Mouse (Mus musculus): ENCODE data around the gene Ssh3.
"Not testable (repeated sequence)": the region's sequence is repeated elsewhere in the genome, so short reads cannot be mapped to it uniquely, and the experiment has no call there.

Gene Ssh3

GRCm38 (mm10) chr19:4296611-4297010, 27.6 kb upstream of the Ssh3 start:
- peak in 1 of 2 experiments; percentile 23 for DNase-seq

- DNase-seq = no peak
Observed at GRCm38 (mm10) chr19:4295391-4295790, 26.4 kb upstream of the Ssh3 start.

- peak; percentile 87 to 92 for DNase-seq
Observed at GRCm38 (mm10) chr19:4294381-4295097, 25.6 kb upstream of the Ssh3 start.

- peak in 1 of 2 experiments; percentile 15 for DNase-seq
Observed at GRCm38 (mm10) chr19:4291161-4291560, 22.2 kb upstream of the Ssh3 start.

- DNase-seq = peak in 1 of 2 experiments; percentile 14
Observed at GRCm38 (mm10) chr19:4290749-4291148, 21.8 kb upstream of the Ssh3 start.

GRCm38 (mm10) chr19:4283653-4284052, 14.7 kb upstream of the Ssh3 start:
- DNase-seq = no peak

- peak; percentile 83 to 89 for DNase-seq
Observed at GRCm38 (mm10) chr19:4282898-4283553, 14.0 kb upstream of the Ssh3 start, which contains the start of gene Ankrd13d. Gene Ankrd13d (minus strand): TSS chr19:4283137.

GRCm38 (mm10) chr19:4280425-4280824, 11.4 kb upstream of the Ssh3 start:
- no peak for DNase-seq

GRCm38 (mm10) chr19:4279487-4279886, 10.5 kb upstream of the Ssh3 start:
- no peak for DNase-seq

GRCm38 (mm10) chr19:4270972-4271371, 2.0 kb upstream of the Ssh3 start:
- DNase-seq = no peak

GRCm38 (mm10) chr19:4270187-4270586, 1.2 kb upstream of the Ssh3 start:
- no peak for DNase-seq

GRCm38 (mm10) chr19:4265956-4266355, 3.0 kb downstream of the Ssh3 start:
- DNase-seq = no peak

- no peak for DNase-seq
Observed at GRCm38 (mm10) chr19:4264171-4264780, 4.7 kb downstream of the Ssh3 start.

- no peak for DNase-seq
Observed at GRCm38 (mm10) chr19:4263702-4264101, 5.3 kb downstream of the Ssh3 start.

- no peak for DNase-seq
Observed at GRCm38 (mm10) chr19:4262756-4263155, 6.2 kb downstream of the Ssh3 start.

- no peak for DNase-seq
Observed at GRCm38 (mm10) chr19:4261038-4261698, 7.8 kb downstream of the Ssh3 start.

- DNase-seq = no peak
Observed at GRCm38 (mm10) chr19:4257897-4258252, 11.1 kb downstream of the Ssh3 start.

- peak; percentile 76 to 86 for DNase-seq
Observed at GRCm38 (mm10) chr19:4257216-4257896, 11.6 kb downstream of the Ssh3 start.

GRCm38 (mm10) chr19:4255583-4256162, 13.3 kb downstream of the Ssh3 start:
- no peak for DNase-seq

GRCm38 (mm10) chr19:4254230-4254629, 14.8 kb downstream of the Ssh3 start:
- DNase-seq = no peak

GRCm38 (mm10) chr19:4248683-4249082, 20.3 kb downstream of the Ssh3 start:
- DNase-seq = not testable (repeated sequence)

- no peak for DNase-seq
Observed at GRCm38 (mm10) chr19:4247010-4247409, 22.0 kb downstream of the Ssh3 start.

Data from thymus, adult 18-20 months (tissue).